In genomic region chr9:27477079-27477687, GRCm38 (mm10) we compare ENCODE assay signal across 16 mouse cellular contexts.
DNase-seq lines count a peak whose midpoint lies in the region; ATAC-seq lines count a peak whose summit lies in the region.
"Had no signal": no experiment of that assay in that cellular context is flagged by ENCODE, and none has a peak within 500 bp of the region (broad histone marks: within the 10 kb centered on the region; RNA-seq: fewer than 3 reads in every experiment).

No protein-coding gene starts in this region.

- H3K4me2 ChIP-seq in forebrain, embryonic 16.5 days (ENCODE audit: low read length), result no peak overlapping the region
- H3K4me2 ChIP-seq in forebrain, embryonic 13.5 days, result no peak overlapping the region
- no peak overlapping the region for H3K4me2 ChIP-seq in neural tube, embryonic 13.5 days
- H3K4me2 ChIP-seq in hindbrain, embryonic 16.5 days (ENCODE audit: low read length), result no peak overlapping the region
- H3K4me2 ChIP-seq in kidney, embryonic 16.5 days (replicated peaks; ENCODE audit: low read depth, low read length), result no peak overlapping the region
- H3K4me2 ChIP-seq: limb, embryonic 15.5 days had no signal

- no peaks in the 10 kb centered on the region for H3K9me3 ChIP-seq in forebrain, embryonic 16.5 days (ENCODE audit: control insufficient read depth, low read length)
- H3K9me3 ChIP-seq in forebrain, embryonic 13.5 days (replicated peaks), result no peaks in the 10 kb centered on the region
- H3K9me3 ChIP-seq in neural tube, embryonic 13.5 days, result no peaks in the 10 kb centered on the region
- H3K9me3 ChIP-seq in hindbrain, embryonic 16.5 days (ENCODE audit: control insufficient read depth, low read length), result no peaks in the 10 kb centered on the region
- H3K9me3 ChIP-seq in kidney, embryonic 16.5 days (ENCODE audit: low read length), result no peaks in the 10 kb centered on the region
- no peaks in the 10 kb centered on the region for H3K9me3 ChIP-seq in heart, embryonic 10.5 days
- H3K9me3 ChIP-seq: embryonic facial prominence, embryonic 10.5 days; limb, embryonic 15.5 days had no signal

- WGBS in forebrain, embryonic 16.5 days, result 55% methylated on average over 4 of the region's 4 CpGs
- 63% methylated on average over 4 of the region's 4 CpGs for WGBS in forebrain, embryonic 13.5 days
- WGBS in neural tube, embryonic 13.5 days, result 32% methylated on average over 4 of the region's 4 CpGs
- WGBS in hindbrain, embryonic 16.5 days, result 35% methylated on average over 4 of the region's 4 CpGs
- WGBS in kidney, embryonic 16.5 days, result 64% methylated on average over 4 of the region's 4 CpGs
- WGBS in heart, embryonic 10.5 days, result 75% methylated on average over 4 of the region's 4 CpGs

- DNase-seq in neural tube, embryonic 10.5 days (ENCODE audit: extremely low spot score, low spot score), result no peak
- no peak for DNase-seq in urinary bladder, postnatal 4 days (ENCODE audit: low spot score in 2 of 2)
- no peak for DNase-seq in heart, embryonic 10.5 days (ENCODE audit: low spot score)
- DNase-seq: adrenal gland, postnatal 36 days; kidney, adult 8-10 months; liver, postnatal 0 days; lung, postnatal 4 days; thymus, postnatal 25 days had no signal

- H3K9ac ChIP-seq in forebrain, embryonic 16.5 days (replicated peaks; ENCODE audit: low read depth, low read length), result no peak overlapping the region
- H3K9ac ChIP-seq in forebrain, embryonic 13.5 days, result no peak overlapping the region
- no peak overlapping the region for H3K9ac ChIP-seq in neural tube, embryonic 13.5 days
- no peak overlapping the region for H3K9ac ChIP-seq in hindbrain, embryonic 16.5 days (ENCODE audit: low read depth, low read length)
- no peak overlapping the region for H3K9ac ChIP-seq in kidney, embryonic 16.5 days (replicated peaks; ENCODE audit: low read length)
- H3K9ac ChIP-seq: limb, embryonic 15.5 days; liver, postnatal 0 days had no signal

- no peak overlapping the region for H3K4me3 ChIP-seq in forebrain, embryonic 16.5 days (replicated peaks; ENCODE audit: low read length)
- no peak overlapping the region for H3K4me3 ChIP-seq in forebrain, embryonic 13.5 days
- H3K4me3 ChIP-seq in neural tube, embryonic 13.5 days, result no peak overlapping the region
- no peak overlapping the region for H3K4me3 ChIP-seq in hindbrain, embryonic 16.5 days (ENCODE audit: low read length)
- H3K4me3 ChIP-seq in kidney, embryonic 16.5 days (ENCODE audit: low read length), result no peak overlapping the region
- H3K4me3 ChIP-seq in heart, embryonic 10.5 days, result no peak overlapping the region
- H3K4me3 ChIP-seq: embryonic facial prominence, embryonic 10.5 days; erythroblast, embryonic 14.5 days; limb, embryonic 15.5 days had no signal

- H3K4me1 ChIP-seq in forebrain, embryonic 16.5 days (replicated peaks; ENCODE audit: control insufficient read depth, insufficient read depth, low read length), result peaks cover 10% of the 10 kb centered on the region
- no peaks in the 10 kb centered on the region for H3K4me1 ChIP-seq in forebrain, embryonic 13.5 days
- H3K4me1 ChIP-seq in neural tube, embryonic 13.5 days (replicated peaks), result peaks cover 12% of the 10 kb centered on the region
- 0 out of 2 replicates have a peak, but pooled peaks cover 2% of the 10 kb centered on the region for H3K4me1 ChIP-seq in hindbrain, embryonic 16.5 days (ENCODE audit: control insufficient read depth, insufficient read depth, low read depth, low read length)
- no peaks in the 10 kb centered on the region for H3K4me1 ChIP-seq in kidney, embryonic 16.5 days (ENCODE audit: insufficient read depth, low read length)
- H3K4me1 ChIP-seq in heart, embryonic 10.5 days, result no peaks in the 10 kb centered on the region
- H3K4me1 ChIP-seq: embryonic facial prominence, embryonic 10.5 days; limb, embryonic 15.5 days had no signal

- H3K36me3 ChIP-seq in forebrain, embryonic 16.5 days (ENCODE audit: control insufficient read depth, insufficient read depth), result no peaks in the 10 kb centered on the region
- H3K36me3 ChIP-seq in forebrain, embryonic 13.5 days (ENCODE audit: poor library complexity, severe bottlenecking), result no peaks in the 10 kb centered on the region
- H3K36me3 ChIP-seq in neural tube, embryonic 13.5 days, result no peaks in the 10 kb centered on the region
- H3K36me3 ChIP-seq in hindbrain, embryonic 16.5 days (ENCODE audit: control insufficient read depth, insufficient read depth, low read length), result no peaks in the 10 kb centered on the region
- H3K36me3 ChIP-seq in kidney, embryonic 16.5 days (ENCODE audit: insufficient read depth, low read length), result no peaks in the 10 kb centered on the region
- no peaks in the 10 kb centered on the region for H3K36me3 ChIP-seq in heart, embryonic 10.5 days
- H3K36me3 ChIP-seq: embryonic facial prominence, embryonic 10.5 days; limb, embryonic 15.5 days had no signal

- peak; percentile 47; the same call in 1 of the 2 replicates for ATAC-seq in forebrain, embryonic 16.5 days
- ATAC-seq in forebrain, embryonic 13.5 days, result no peak
- peak; percentile 80; the same call in 1 of the 2 replicates for ATAC-seq in neural tube, embryonic 13.5 days (ENCODE audit: low read depth)
- peak; percentile 88 for ATAC-seq in hindbrain, embryonic 16.5 days
- no peak for ATAC-seq in kidney, embryonic 16.5 days (ENCODE audit: low FRiP score, low TSS enrichment)
- ATAC-seq: liver, postnatal 0 days had no signal

- H3K27me3 ChIP-seq in forebrain, embryonic 16.5 days (replicated peaks; ENCODE audit: control insufficient read depth, insufficient read depth, low read length), result no peaks in the 10 kb centered on the region
- H3K27me3 ChIP-seq in forebrain, embryonic 13.5 days, result no peaks in the 10 kb centered on the region
- H3K27me3 ChIP-seq in neural tube, embryonic 13.5 days, result no peaks in the 10 kb centered on the region
- H3K27me3 ChIP-seq in hindbrain, embryonic 16.5 days (replicated peaks; ENCODE audit: control insufficient read depth, insufficient read depth, low read length), result no peaks in the 10 kb centered on the region
- H3K27me3 ChIP-seq in kidney, embryonic 16.5 days (ENCODE audit: insufficient read depth, low read length), result no peaks in the 10 kb centered on the region
- H3K27me3 ChIP-seq in heart, embryonic 10.5 days (ENCODE audit: insufficient read depth, poor library complexity, severe bottlenecking), result no peaks in the 10 kb centered on the region
- H3K27me3 ChIP-seq: limb, embryonic 15.5 days had no signal

- H3K27ac ChIP-seq in forebrain, embryonic 16.5 days (ENCODE audit: low read length), result peak overlapping the region; percentile 47
- H3K27ac ChIP-seq in forebrain, embryonic 13.5 days, result no peak overlapping the region
- no peak overlapping the region for H3K27ac ChIP-seq in neural tube, embryonic 13.5 days (replicated peaks)
- H3K27ac ChIP-seq in hindbrain, embryonic 16.5 days (ENCODE audit: low read depth, low read length), result no peak overlapping the region
- no peak overlapping the region for H3K27ac ChIP-seq in kidney, embryonic 16.5 days (ENCODE audit: low read length)
- H3K27ac ChIP-seq in heart, embryonic 10.5 days, result no peak overlapping the region
- H3K27ac ChIP-seq: embryonic facial prominence, embryonic 10.5 days; limb, embryonic 15.5 days had no signal

Comparison
In these comparisons a context has a peak if more than half of its experiments do, and no peak if none do; other contexts are left out.
1. ATAC-seq: peak in forebrain, embryonic 16.5 days (single experiment), neural tube, embryonic 13.5 days (single experiment) and hindbrain, embryonic 16.5 days (single experiment); none in forebrain, embryonic 13.5 days (single experiment) and kidney, embryonic 16.5 days (single experiment).